Mouse (Mus musculus) brown adipose tissue, adult 24 weeks (tissue): ENCODE results near the gene Ctdsp1. TPM values are rescaled to one million over a fixed set of nuclear protein-coding genes. Genes with fewer than 3 reads are reported as not detected.
"Not testable (repeated sequence)": the region's sequence is repeated elsewhere in the genome, so short reads cannot be mapped to it uniquely, and the experiment has no call there.

ENCODE experiments used
- H3K27ac ChIP-seq: fragments of 200-500 bp; replicated peaks from 2 replicates; pipeline ENCODE4 v1.5.1; 2012; ENCODE audit warnings: low read depth, mild to moderate bottlenecking, low read length
- H3K4me1 ChIP-seq: fragments of 200-500 bp; 2 replicates; pipeline ENCODE4 v1.6.1; 2012; ENCODE audit warnings: low read length, mixed read lengths; ENCODE audit not compliant: control insufficient read depth, insufficient read depth, insufficient read length
- H3K4me3 ChIP-seq: fragments of 200-500 bp; 2 replicates; pipeline ENCODE4 v1.5.1; 2012; ENCODE audit warnings: low read depth, mild to moderate bottlenecking, low read length, moderate library complexity; ENCODE audit not compliant: insufficient read depth
- polyA plus RNA-seq: library from polyadenylated mRNA; stranded (reverse); fragments of >200 nt; gene quantifications from 2 replicates; pipeline ENCODE4 v1.2.4, GENCODE M21; 2012; ENCODE audit not compliant: missing spikeins, insufficient read depth, insufficient read length

Gene Ctdsp1
- polyA plus RNA-seq, 1 experiment = 98.0 TPM

- Histone ChIP-seq H3K4me1 (peaks cover 8% of the 10 kb centered on the region; the same call in 1 of the 2 replicates), H3K4me3 (peak overlapping the region; percentile 75), H3K27ac (peak overlapping the region; percentile 95)
Observed at GRCm38 (mm10) chr1:74386714-74387385, 4.5 kb upstream of the Ctdsp1 start.

- Histone ChIP-seq H3K4me3 (peak overlapping the region; percentile 75), H3K4me1 (peaks cover 8% of the 10 kb centered on the region; the same call in 1 of the 2 replicates), H3K27ac (peak overlapping the region; percentile 95)
Observed at GRCm38 (mm10) chr1:74387386-74387988, 3.8 kb upstream of the Ctdsp1 start.

- Histone ChIP-seq H3K4me3 (no peak overlapping the region), H3K27ac (no peak overlapping the region), H3K4me1 (peaks cover 8% of the 10 kb centered on the region; the same call in 1 of the 2 replicates)
Observed at GRCm38 (mm10) chr1:74388398-74388920, 2.9 kb upstream of the Ctdsp1 start.

- peak overlapping the region; percentile 19 for H3K4me3 ChIP-seq
- H3K27ac ChIP-seq = peak overlapping the region; percentile 81
- peaks cover 8% of the 10 kb centered on the region; the same call in 1 of the 2 replicates for H3K4me1 ChIP-seq
Observed at GRCm38 (mm10) chr1:74389831-74390286, 1.4 kb upstream of the Ctdsp1 start.

GRCm38 (mm10) chr1:74390287-74390906, 912 bp upstream of the Ctdsp1 start:
- H3K4me1 ChIP-seq = peaks cover 8% of the 10 kb centered on the region; the same call in 1 of the 2 replicates
- H3K27ac ChIP-seq = peak overlapping the region; percentile 66
- H3K4me3 ChIP-seq = peak overlapping the region; percentile 34

GRCm38 (mm10) chr1:74391844-74392441, 634 bp downstream of the Ctdsp1 start:
- H3K4me3 ChIP-seq = peak overlapping the region; percentile 99
- peaks cover 8% of the 10 kb centered on the region; the same call in 1 of the 2 replicates for H3K4me1 ChIP-seq
- H3K27ac ChIP-seq = peak overlapping the region; percentile 99

GRCm38 (mm10) chr1:74392446-74392994, 1.2 kb downstream of the Ctdsp1 start:
- Histone ChIP-seq H3K27ac (peak overlapping the region; percentile 99), H3K4me1 (peaks cover 7% of the 10 kb centered on the region; the same call in 1 of the 2 replicates), H3K4me3 (peak overlapping the region; percentile 99)

GRCm38 (mm10) chr1:74393010-74393409, 1.7 kb downstream of the Ctdsp1 start:
- peak overlapping the region; percentile 99 for H3K4me3 ChIP-seq
- H3K4me1 ChIP-seq = peaks cover 5% of the 10 kb centered on the region; the same call in 1 of the 2 replicates
- H3K27ac ChIP-seq = no peak overlapping the region; the same call in 1 of the 2 replicates

GRCm38 (mm10) chr1:74393697-74394096, 2.4 kb downstream of the Ctdsp1 start:
- Histone ChIP-seq H3K4me1 (peaks cover 5% of the 10 kb centered on the region; the same call in 1 of the 2 replicates), H3K27ac (no peak overlapping the region), H3K4me3 (no peak overlapping the region)

- H3K4me3 ChIP-seq = no peak overlapping the region
- H3K4me1 ChIP-seq = peaks cover 5% of the 10 kb centered on the region; the same call in 1 of the 2 replicates
- no peak overlapping the region for H3K27ac ChIP-seq
Observed at GRCm38 (mm10) chr1:74394311-74394710, 3.0 kb downstream of the Ctdsp1 start.

- peaks cover under 1% of the 10 kb centered on the region; the same call in 1 of the 2 replicates for H3K4me1 ChIP-seq
- H3K4me3 ChIP-seq = no peak overlapping the region
- no peak overlapping the region for H3K27ac ChIP-seq
Observed at GRCm38 (mm10) chr1:74394858-74395257, 3.5 kb downstream of the Ctdsp1 start.

- Histone ChIP-seq H3K27ac (no peak overlapping the region), H3K4me1 (no peaks in the 10 kb centered on the region; the same call in 1 of the 2 replicates), H3K4me3 (no peak overlapping the region)
Observed at GRCm38 (mm10) chr1:74395290-74395689, 4.0 kb downstream of the Ctdsp1 start.

- not testable (repeated sequence) for H3K4me1 ChIP-seq
- Histone ChIP-seq H3K4me3 (peak overlapping the region; percentile 53), H3K27ac (peak overlapping the region; percentile 92)
Observed at GRCm38 (mm10) chr1:74396456-74397222, 5.3 kb downstream of the Ctdsp1 start.
